Mouse (Mus musculus) hindbrain, embryonic 16.5 days (tissue): ENCODE measurements around the gene Josd1. TPM values are rescaled to one million over a fixed set of nuclear protein-coding genes. Genes with fewer than 3 reads are reported as not detected.

Experiments
- ATAC-seq: fragments of 200-750 bp; cut with Nextera tagmentation; 2 replicates; pipeline ENCODE4 v1.8.0; 2017; ENCODE audit warnings: moderate TSS enrichment, moderate library complexity
- H3K27ac ChIP-seq: fragments of 300-500 bp; sonication (generic); 2 replicates; pipeline ENCODE4 v1.5.1; 2014; ENCODE audit warnings: low read depth, mild to moderate bottlenecking, control low read depth, low read length, moderate library complexity
- H3K27me3 ChIP-seq: fragments of 300-500 bp; sonication (generic); replicated peaks from 2 replicates; pipeline ENCODE4 v1.6.1; 2014; ENCODE audit warnings: low read length; ENCODE audit not compliant: control insufficient read depth, insufficient read depth
- H3K36me3 ChIP-seq: fragments of 300-500 bp; sonication (generic); 2 replicates; pipeline ENCODE4 v1.6.1; 2014; ENCODE audit warnings: mild to moderate bottlenecking, low read length, moderate library complexity, mixed read lengths; ENCODE audit not compliant: control insufficient read depth, insufficient read depth
- H3K4me1 ChIP-seq: fragments of 300-500 bp; sonication (generic); 2 replicates; pipeline ENCODE4 v1.6.1; 2014; ENCODE audit warnings: low read depth, low read length; ENCODE audit not compliant: control insufficient read depth, insufficient read depth
- H3K4me2 ChIP-seq: fragments of 300-500 bp; sonication (generic); 2 replicates; pipeline ENCODE4 v1.6.1; 2014; ENCODE audit warnings: mild to moderate bottlenecking, low read length, control low read depth, moderate library complexity
- H3K4me3 ChIP-seq: fragments of 300-500 bp; sonication (generic); 2 replicates; pipeline ENCODE4 v1.5.1; 2014; ENCODE audit warnings: mild to moderate bottlenecking, low read length, control low read depth, moderate library complexity
- H3K9ac ChIP-seq: fragments of 300-500 bp; sonication (generic); 2 replicates; pipeline ENCODE4 v1.6.1; 2014; ENCODE audit warnings: low read depth, mild to moderate bottlenecking, control low read depth, low read length, moderate library complexity
- H3K9me3 ChIP-seq: fragments of 300-500 bp; sonication (generic); 2 replicates; pipeline ENCODE4 v1.6.1; 2014; ENCODE audit warnings: mild to moderate bottlenecking, low read length, moderate library complexity; ENCODE audit not compliant: control insufficient read depth
- WGBS: fragments of 180-500 bp; shearing (Covaris S2); extraction: QIAGEN DNeasy Blood & Tissue Kit; methylation state at CpG from one replicate; pipeline ENCODE4 v1.1.7; 2014; 5-methylcytosine and 5-hydroxymethylcytosine counted together
- polyA plus RNA-seq: library from polyadenylated mRNA; unstranded; fragments of >200 nt; fragmentation: Nextera tagmentation; extraction: Ambion mirVana; gene quantifications from 2 replicates; pipeline ENCODE4 v1.2.1, GENCODE M21; 2015

Gene Josd1
- polyA plus RNA-seq, 1 experiment from 2014 or later, result 19.1 TPM

DNA sequence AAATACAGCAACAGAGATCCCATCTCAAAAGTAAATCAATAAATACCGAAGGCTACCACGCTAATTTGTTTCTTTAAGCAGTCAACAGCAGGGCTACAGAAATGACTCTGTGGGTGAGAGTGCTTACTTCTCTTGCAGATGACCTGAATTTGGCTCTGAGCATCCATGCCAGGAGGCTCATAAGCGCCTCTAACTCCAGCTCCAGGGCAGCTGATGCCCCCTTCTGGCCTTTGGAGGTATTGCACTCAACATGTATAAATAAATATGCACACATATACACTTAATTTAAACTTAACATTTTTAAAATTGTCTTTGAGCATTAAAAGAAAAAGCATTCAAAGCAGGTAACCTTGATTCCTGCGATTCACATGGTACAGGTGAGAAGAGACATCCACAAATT, 36.2 kb downstream of the Josd1 start:
- H3K36me3 ChIP-seq, result peaks cover 7% of the 10 kb centered on the region
- no peak for ATAC-seq
- H3K4me2 ChIP-seq, result no peak overlapping the region
- H3K9ac ChIP-seq, result no peak overlapping the region
- H3K27me3 ChIP-seq, result no peaks in the 10 kb centered on the region
- H3K27ac ChIP-seq, result no peak overlapping the region
- WGBS, result 77% methylated on average over 4 of the region's 4 CpGs
- H3K4me3 ChIP-seq, result no peak overlapping the region
- no peaks in the 10 kb centered on the region for H3K9me3 ChIP-seq
- H3K4me1 ChIP-seq, result no peaks in the 10 kb centered on the region; the same call in 1 of the 2 replicates

DNA sequence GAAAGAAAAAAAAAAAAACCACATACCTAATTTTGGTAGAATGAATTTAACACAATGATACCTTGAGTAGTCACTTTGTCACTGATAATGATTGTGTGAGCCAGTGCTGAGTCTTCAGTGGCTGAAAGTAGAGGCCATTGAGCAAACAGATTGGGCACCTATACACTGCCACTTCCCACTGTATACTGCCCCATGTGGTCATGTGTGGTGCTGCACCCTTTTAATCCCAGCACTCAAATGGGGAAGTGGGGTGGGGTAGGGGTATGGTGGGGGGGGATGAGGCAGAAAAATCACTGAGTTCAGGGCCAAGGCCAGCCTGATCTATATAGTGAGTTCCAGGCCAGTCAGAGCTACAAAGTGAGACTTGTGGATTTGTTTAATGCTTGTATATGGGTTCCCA, 37.1 kb downstream of the Josd1 start:
- Histone ChIP-seq H3K4me2 (no peak overlapping the region), H3K4me1 (no peaks in the 10 kb centered on the region), H3K9ac (no peak overlapping the region), H3K4me3 (no peak overlapping the region), H3K9me3 (no peaks in the 10 kb centered on the region), H3K27ac (no peak overlapping the region), H3K27me3 (no peaks in the 10 kb centered on the region), H3K36me3 (peaks cover 9% of the 10 kb centered on the region)
- no peak for ATAC-seq

DNA sequence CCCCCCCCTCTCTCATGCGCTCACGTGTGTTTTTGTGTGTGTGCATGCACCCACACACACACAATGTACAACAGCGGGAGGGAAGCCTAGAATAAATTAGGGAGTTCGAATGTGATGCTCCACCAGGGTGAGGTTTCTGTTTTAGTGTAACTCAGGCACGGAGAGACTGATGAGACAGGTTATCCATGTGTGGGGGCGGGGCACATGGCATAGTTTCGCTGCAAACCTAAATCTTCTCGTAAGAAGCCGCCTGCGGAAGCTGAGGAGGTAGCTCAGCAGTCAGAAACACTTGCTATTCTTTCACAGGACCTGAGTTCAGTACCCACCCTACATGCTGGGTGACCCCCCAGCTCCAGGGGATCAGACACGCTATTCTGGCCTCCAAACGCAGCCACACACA, 39.6 kb downstream of the Josd1 start:
- H3K9me3 ChIP-seq, result no peaks in the 10 kb centered on the region
- 92% methylated on average over 12 of the region's 12 CpGs for WGBS
- ATAC-seq, result no peak
- no peak overlapping the region for H3K9ac ChIP-seq
- H3K27ac ChIP-seq, result no peak overlapping the region
- no peaks in the 10 kb centered on the region for H3K27me3 ChIP-seq
- no peak overlapping the region for H3K4me2 ChIP-seq
- peaks cover 14% of the 10 kb centered on the region for H3K36me3 ChIP-seq
- H3K4me3 ChIP-seq, result no peak overlapping the region
- H3K4me1 ChIP-seq, result no peaks in the 10 kb centered on the region

GRCm38 (mm10) chr15:79645483-79645882, 42.2 kb downstream of the Josd1 start:
- no peak for ATAC-seq
- 91% methylated on average over 2 of the region's 2 CpGs for WGBS
- no peak overlapping the region for H3K27ac ChIP-seq
- H3K4me1 ChIP-seq, result no peaks in the 10 kb centered on the region
- H3K4me3 ChIP-seq, result no peak overlapping the region
- no peaks in the 10 kb centered on the region for H3K9me3 ChIP-seq
- peaks cover 18% of the 10 kb centered on the region for H3K36me3 ChIP-seq
- H3K4me2 ChIP-seq, result no peak overlapping the region
- H3K27me3 ChIP-seq, result no peaks in the 10 kb centered on the region
- no peak overlapping the region for H3K9ac ChIP-seq

GRCm38 (mm10) chr15:79641135-79641817, 46.4 kb downstream of the Josd1 start:
- Histone ChIP-seq H3K9ac (no peak overlapping the region), H3K27me3 (no peaks in the 10 kb centered on the region), H3K9me3 (no peaks in the 10 kb centered on the region), H3K4me1 (no peaks in the 10 kb centered on the region), H3K27ac (no peak overlapping the region), H3K4me3 (no peak overlapping the region), H3K36me3 (peaks cover 15% of the 10 kb centered on the region; the same call in 1 of the 2 replicates), H3K4me2 (no peak overlapping the region)
- WGBS, result 75% methylated on average over 12 of the region's 12 CpGs
- no peak for ATAC-seq

GRCm38 (mm10) chr15:79630471-79630870, 57.2 kb downstream of the Josd1 start:
- no peak overlapping the region for H3K4me2 ChIP-seq
- H3K27ac ChIP-seq, result no peak overlapping the region
- no peak overlapping the region for H3K4me3 ChIP-seq
- H3K4me1 ChIP-seq, result no peaks in the 10 kb centered on the region
- no peak for ATAC-seq
- H3K36me3 ChIP-seq, result peaks cover 33% of the 10 kb centered on the region
- H3K9ac ChIP-seq, result no peak overlapping the region
- WGBS, result 83% methylated on average over 2 of the region's 2 CpGs
- no peaks in the 10 kb centered on the region for H3K27me3 ChIP-seq
- no peaks in the 10 kb centered on the region for H3K9me3 ChIP-seq

Other genes with a start within 250 kb of the Josd1 start
- gene Csnk1e, start 232.4 kb downstream of the Josd1 start, polyA plus RNA-seq, result 132 and 147 TPM in 2 replicates
- 0.09 TPM in 1 of 2 replicates, not detected in the other for gene Kcnj4, start 182.7 kb downstream of the Josd1 start, polyA plus RNA-seq
- gene Kdelr3, start 171.5 kb downstream of the Josd1 start, polyA plus RNA-seq, result 11.6 and 14.2 TPM in 2 replicates
- 42.9 and 44.6 TPM in 2 replicates for gene Ddx17, start 141.2 kb downstream of the Josd1 start, polyA plus RNA-seq
- 0.99 and 1.3 TPM in 2 replicates for gene Dmc1, start 82.8 kb downstream of the Josd1 start, polyA plus RNA-seq
- 3.0 and 3.5 TPM in 2 replicates for gene Fam227a, start 29.0 kb downstream of the Josd1 start, polyA plus RNA-seq
- 93.8 and 101 TPM in 2 replicates for gene Cby1, start 28.7 kb downstream of the Josd1 start, polyA plus RNA-seq
- gene Tomm22, start 17.1 kb downstream of the Josd1 start, polyA plus RNA-seq, result 220 and 251 TPM in 2 replicates
- gene Gtpbp1, start 2.9 kb upstream of the Josd1 start, polyA plus RNA-seq, result 46.0 and 51.5 TPM in 2 replicates
- 4.6 and 4.7 TPM in 2 replicates for gene Sun2, start 54.6 kb upstream of the Josd1 start, polyA plus RNA-seq
- 61.8 and 64.9 TPM in 2 replicates for gene Dnal4, start 89.9 kb upstream of the Josd1 start, polyA plus RNA-seq
- gene Nptxr, start 116.8 kb upstream of the Josd1 start, polyA plus RNA-seq, result 44.1 and 58.7 TPM in 2 replicates
- 0.41 and 0.67 TPM in 2 replicates for gene Npcd, start 146.3 kb upstream of the Josd1 start, polyA plus RNA-seq
- gene Cbx6, start 146.8 kb upstream of the Josd1 start, polyA plus RNA-seq, result 65.2 and 67.2 TPM in 2 replicates
- gene Apobec3, start 203.7 kb upstream of the Josd1 start, polyA plus RNA-seq, result 4.5 and 5.1 TPM in 2 replicates